Mouse (Mus musculus): ENCODE results near the gene Gpc3.

DNA sequence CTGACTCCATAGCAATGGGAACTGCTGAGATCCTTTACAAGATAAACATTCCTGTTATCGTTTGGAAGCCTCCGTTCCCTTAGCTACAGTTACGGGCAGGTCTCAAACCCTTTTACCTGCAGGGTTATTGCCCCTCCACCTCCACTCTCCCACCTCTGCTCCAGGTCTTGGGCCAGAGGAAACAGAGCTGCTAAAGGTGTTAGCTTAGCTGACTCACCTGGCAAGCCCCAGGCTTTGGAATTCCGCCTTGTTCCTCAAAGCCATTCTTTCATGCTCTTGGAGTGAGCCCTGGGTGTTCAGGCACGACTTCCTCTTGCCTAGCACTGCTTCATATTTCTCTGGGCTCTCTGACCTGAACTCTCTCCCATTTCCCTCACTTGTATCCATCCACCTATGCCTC is 241.3 kb downstream of the Gpc3 start:
- TF ChIP-seq POLR2A (IDR thresholded peaks at IDR 0.05; ENCODE audit: low read depth, low read length): no peak
- TF ChIP-seq CTCF (IDR thresholded peaks at IDR 0.05; ENCODE audit: extremely low read depth, insufficient read depth, insufficient read length, insufficient replicate concordance): no peak

Data from spleen, adult 2 months (tissue).